Mouse (Mus musculus): Measurements from ENCODE around the gene Serp2.

DNA sequence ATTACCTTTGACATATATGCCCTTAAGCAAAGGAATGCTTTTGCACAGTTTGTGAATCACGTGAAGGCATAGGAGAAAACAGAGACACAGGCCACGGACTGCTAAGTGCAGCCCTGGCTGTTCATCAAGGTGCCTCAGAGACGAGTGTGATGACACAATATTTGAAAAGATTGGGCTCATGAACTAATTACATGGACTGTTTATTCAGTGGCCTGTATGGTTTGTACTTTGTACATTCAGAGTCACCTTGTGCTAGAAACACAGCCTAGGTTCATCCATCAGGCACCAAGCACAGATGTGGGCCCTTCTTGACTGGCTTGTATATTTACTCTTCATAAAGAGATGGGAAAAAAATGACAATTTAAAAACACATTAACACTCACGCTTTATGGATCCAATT, 9.5 kb upstream of the Serp2 start:
- TF ChIP-seq ZNF384 (IDR thresholded peaks at IDR 0.05; ENCODE audit: low read depth, low read length) (no peak), HCFC1 (IDR thresholded peaks at IDR 0.05; ENCODE audit: borderline replicate concordance, insufficient read depth, low read length) (no peak), ZC3H11A (IDR thresholded peaks at IDR 0.05; ENCODE audit: borderline replicate concordance, low read depth, low read length) (no peak)

All from ES-E14 (cell line).